Mouse (Mus musculus): ENCODE measurements around the gene Cpxm1.

The Cpxm1 gene

GRCm38 (mm10) chr2:130397186-130397985 is at the start of gene Cpxm1:
Cpxm1 (minus strand) TSS chr2:130397574.
- DNase-seq (ENCODE audit: inconsistent age in 2 of 2, low spot score in 1 of 2) = peak in 1 of 2 experiments; percentile 56

DNA sequence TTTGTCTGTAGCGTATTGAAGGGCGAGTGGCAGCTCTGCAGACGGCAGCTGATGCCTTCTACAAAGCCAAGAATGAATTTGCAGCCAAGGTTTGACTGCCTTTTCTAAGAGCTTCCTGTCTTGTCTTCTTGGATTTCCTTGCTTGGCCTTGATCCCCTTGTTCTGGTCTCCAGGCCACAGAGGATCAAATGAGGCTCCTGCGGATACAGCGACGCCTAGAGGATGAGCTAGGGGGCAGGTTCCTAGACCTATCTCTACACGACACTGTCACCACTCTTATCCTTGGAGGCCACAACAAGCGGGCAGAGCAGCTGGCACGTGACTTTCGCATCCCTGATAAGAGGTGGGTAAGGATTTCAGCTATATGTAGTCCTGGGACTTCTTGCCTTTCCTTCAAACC is 44.8 kb upstream of the Cpxm1 start:
- no peak for DNase-seq (ENCODE audit: inconsistent age in 2 of 2, low spot score in 1 of 2)

DNA sequence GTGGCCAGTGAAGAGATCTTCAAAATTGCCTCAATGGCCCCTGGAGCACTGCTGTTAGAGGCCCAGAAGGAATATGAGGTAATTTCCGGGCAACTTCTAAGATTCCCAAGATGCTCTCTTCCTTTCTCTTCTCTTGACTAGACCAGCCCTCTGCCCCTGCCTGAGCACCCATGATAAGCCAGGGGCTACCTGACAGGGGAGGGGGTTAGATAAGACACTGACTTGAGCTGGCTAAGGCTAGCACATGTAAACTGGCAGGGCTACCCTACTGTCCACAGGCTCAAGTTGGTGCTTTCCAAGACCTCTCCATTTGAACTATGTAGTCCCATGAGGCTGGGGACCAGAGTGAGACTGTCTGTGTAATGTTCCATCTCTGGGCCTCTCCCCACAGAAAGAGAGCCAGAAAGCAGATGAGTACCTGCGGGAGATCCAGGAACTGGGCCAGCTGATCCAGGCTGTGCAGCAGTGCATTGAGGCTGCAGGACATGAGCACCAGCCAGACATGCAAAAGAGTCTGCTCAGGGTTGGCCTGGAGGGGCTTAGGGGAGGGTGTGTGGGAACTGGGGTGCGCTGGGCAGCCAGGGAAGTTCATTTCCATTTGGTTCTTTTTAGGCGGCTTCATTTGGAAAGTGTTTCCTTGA is 42.6 kb upstream of the Cpxm1 start:
- no peak for DNase-seq (ENCODE audit: inconsistent age in 2 of 2, low spot score in 1 of 2)

DNA sequence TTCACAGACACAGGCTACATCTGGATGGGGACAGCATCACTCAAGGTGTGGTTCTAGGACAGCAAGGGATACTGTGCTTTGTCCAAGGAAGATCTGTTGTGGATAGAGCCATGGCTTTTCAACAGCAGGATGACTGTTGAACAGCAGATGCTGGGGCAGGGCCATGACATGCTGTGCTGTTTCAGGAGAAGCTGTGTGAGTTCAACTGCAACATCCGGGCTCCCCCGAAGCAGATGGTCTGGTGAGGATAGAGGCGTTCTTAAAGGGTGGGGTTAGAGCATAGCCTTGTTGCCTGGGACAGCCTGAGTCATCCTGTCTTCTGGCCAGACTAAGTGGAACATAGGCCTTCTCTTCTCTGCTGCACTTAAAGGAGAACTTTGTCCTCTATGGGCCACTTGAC is 41.5 kb upstream of the Cpxm1 start:
- DNase-seq (ENCODE audit: inconsistent age in 2 of 2, low spot score in 1 of 2) = no peak

- DNase-seq (ENCODE audit: inconsistent age in 2 of 2, low spot score in 1 of 2) = no peak
These were observed 39.4 kb upstream of the Cpxm1 start for GRCm38 (mm10) chr2:130436769-130437168.

DNA sequence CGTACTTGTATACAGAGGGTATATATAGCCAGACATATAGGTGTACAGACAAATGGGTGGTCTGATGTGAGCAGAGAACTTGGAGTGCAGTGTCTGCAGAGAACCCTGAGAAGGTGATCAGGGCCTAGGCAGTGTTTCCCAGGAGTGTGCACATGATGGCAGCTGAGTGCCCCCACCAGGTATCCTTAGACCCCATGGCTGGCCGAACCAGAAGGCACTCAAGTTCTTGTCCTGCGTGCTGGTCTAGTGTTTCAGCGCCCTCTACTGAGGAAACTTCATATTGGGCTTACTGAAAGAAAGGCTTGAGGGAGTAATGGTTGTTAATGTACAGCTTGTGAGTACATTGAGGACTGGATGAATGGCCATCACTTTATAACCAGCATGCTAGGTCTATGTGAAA is 35.8 kb upstream of the Cpxm1 start:
- peak in 1 of 2 experiments; percentile 76 for DNase-seq (ENCODE audit: inconsistent age in 2 of 2, low spot score in 1 of 2)

GRCm38 (mm10) chr2:130432157-130432556 is 34.8 kb upstream of the Cpxm1 start:
- no peak for DNase-seq (ENCODE audit: inconsistent age in 2 of 2, low spot score in 1 of 2)

- no peak for DNase-seq (ENCODE audit: inconsistent age in 2 of 2, low spot score in 1 of 2)
These were observed 33.1 kb upstream of the Cpxm1 start for GRCm38 (mm10) chr2:130430484-130430883.

DNA sequence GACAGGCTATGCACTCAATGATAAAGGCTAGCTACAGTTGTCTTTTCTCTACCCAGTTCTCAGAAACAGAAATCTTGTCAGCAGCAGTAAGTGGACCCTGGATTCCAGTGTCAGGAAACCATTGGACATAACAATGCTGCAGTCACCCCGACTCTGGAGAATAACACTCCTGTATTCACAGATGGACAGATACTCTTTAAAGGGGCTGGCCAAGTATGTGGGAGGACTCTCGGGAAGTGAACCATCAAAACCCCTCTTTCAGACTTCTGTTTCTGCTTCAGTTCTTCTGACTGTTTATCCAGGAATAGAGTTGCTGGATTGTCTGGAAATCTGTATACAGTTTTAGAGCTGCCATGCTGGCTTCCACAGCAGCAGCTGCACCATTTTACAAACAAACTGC is 32.5 kb upstream of the Cpxm1 start:
- no peak for DNase-seq (ENCODE audit: inconsistent age in 2 of 2, low spot score in 1 of 2)

DNA sequence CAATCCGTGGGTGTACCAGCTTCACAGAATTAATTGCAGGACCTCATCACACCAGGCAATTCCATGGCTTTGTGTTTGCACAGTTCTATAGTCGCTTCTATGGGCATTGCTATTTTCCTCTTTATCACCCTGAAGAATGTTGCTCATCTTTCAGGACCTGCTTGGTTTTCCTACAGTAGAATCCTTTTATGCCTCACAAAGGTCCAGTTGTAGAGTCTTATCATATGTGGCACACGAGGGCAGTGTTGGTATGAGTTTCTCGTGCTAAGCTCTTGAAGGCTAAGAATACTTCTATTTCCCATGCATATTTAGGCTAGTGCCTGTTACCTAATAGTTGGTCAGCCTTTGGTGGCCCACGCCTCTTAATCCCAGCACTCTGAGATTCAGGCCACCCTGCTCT is 27.7 kb upstream of the Cpxm1 start:
- DNase-seq (ENCODE audit: inconsistent age in 2 of 2, low spot score in 1 of 2) = no peak

GRCm38 (mm10) chr2:130424126-130424853 is 26.9 kb upstream of the Cpxm1 start, which contains the start of the genes Vps16 and Pced1a:
Vps16 (plus strand) TSS chr2:130424339.
Pced1a (minus strand) TSS chr2:130424701.
- DNase-seq (ENCODE audit: inconsistent age in 2 of 2, low spot score in 1 of 2) = peak; percentile 94 to 98

- peak in 1 of 2 experiments; percentile 85 for DNase-seq (ENCODE audit: inconsistent age in 2 of 2, low spot score in 1 of 2)
These were observed 26.2 kb upstream of the Cpxm1 start for GRCm38 (mm10) chr2:130423397-130424125.

DNA sequence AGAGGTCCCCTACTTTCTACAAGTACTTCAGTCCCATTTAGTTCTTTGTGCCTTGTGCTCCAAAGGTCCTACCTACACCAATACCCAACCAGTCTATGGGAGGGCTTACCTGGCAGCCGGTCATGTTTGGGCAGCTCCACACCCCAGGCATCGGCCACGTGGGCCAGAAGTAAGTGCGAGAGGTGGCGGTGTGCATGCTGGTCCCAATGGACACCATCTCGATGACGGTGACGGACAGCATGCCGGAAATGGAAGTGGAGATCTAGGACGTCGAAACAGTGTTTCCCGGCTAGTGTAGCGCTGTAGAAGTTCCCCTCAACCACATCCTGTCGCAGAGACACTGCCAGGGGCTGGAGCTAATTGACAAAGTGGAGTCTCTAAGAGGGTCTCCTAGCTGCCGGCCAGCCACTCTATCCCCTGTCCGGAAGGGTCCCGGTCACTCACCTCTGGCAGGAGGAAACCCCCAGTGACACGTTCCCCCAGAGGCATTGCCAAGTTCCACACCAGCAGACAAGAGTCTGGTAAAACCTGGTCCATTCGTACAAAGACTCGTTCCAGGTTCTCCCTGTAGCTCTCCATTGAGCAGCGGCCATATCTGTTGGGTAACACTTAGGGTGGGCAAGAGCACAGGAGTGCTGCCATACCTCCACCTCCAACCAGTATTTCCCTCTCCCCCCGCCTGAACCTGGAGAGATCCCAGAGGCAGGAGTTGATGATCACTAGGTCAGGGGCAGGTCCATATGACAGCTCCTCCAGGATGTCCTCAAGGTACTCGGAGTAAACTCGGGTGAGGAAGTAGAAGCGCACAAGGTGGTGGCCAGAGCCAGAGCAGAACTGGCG is 24.6 kb upstream of the Cpxm1 start:
- DNase-seq (ENCODE audit: inconsistent age in 2 of 2, low spot score in 1 of 2) = no peak

DNA sequence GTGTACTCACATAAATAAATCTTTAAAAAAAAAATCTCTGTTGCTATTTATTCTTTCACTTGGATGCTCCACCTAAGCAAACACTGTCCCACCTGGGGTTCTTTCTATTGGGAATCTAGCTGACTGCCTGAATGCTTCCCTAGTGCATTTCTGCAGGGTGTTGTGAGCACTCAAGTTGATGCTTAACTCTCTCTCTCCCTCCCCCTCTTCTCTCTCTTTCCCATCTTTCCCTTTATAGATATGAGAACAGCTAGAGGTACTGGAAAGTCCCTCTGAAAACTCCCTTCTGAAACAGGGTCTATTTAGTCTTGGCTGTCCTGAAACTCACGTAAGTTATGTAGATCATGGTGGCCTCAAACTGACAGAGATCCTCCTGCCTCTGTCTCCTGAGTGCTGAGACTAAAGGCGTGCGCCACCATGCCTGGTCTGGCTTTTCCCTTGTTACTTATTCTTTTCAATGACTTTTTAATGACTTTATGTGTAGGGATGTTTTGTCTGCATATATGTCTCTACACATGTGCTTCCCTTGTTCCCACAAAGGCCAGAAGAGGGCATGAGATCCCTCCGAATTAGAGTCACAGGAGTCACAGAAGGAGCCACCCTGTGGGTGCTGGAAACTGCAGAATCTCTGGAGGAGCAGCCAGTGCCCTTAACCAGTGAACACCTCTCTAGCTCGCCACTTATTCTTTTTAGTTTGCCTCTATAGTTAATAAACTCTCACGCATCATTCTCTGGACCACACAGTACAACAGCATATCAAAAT is 16.9 kb upstream of the Cpxm1 start:
- peak in 1 of 2 experiments; percentile 41 for DNase-seq (ENCODE audit: inconsistent age in 2 of 2, low spot score in 1 of 2)

GRCm38 (mm10) chr2:130412775-130413174 is 15.4 kb upstream of the Cpxm1 start:
- no peak for DNase-seq (ENCODE audit: inconsistent age in 2 of 2, low spot score in 1 of 2)

DNA sequence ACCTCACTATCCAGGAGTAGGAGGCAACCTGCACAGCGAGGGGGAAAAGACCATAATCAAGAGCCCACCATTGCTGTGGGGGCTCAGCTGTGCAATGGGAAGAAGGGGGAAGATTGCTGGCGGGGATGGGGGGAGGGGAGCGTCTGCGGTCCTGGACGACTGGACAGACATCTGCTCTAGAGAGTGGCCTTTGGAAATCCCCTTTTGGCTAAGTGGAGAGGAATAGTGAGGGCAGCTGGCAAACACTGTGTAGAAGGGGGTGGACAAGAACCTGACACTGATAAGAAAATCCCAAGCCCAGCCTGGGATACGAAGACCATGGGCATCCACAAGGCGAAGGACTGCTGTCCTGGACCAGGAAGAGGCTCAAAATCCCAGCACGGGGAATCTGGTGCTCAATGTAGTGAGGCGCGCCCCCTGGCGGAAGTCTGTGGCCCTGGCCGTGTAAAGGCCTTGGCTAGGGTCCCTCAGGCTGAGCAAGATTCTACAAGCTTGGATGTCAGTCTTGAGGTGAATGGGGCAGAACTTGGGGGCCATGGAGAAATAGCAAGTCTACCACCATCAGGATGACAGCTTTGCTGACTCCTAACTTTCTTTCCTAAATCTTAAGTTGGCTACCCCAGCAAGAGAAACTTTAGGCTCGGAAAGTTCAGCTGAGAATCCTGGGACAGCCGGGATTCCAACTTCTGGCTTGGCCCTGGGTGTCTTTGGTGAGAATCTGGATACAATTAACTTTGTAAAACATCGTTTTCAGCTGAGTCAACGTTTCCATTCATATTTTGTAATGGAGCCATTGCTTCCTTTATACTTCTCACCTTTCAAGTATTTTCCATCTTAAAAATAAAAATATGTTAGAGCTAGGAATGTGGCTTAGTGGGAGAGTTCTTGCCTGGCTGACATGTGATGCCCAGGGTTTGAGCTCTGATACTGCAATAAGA is 14.5 kb upstream of the Cpxm1 start:
- peak; percentile 79 to 94 for DNase-seq (ENCODE audit: inconsistent age in 2 of 2, low spot score in 1 of 2)

- peak in 1 of 2 experiments; percentile 21 for DNase-seq (ENCODE audit: inconsistent age in 2 of 2, low spot score in 1 of 2)
These were observed 10.8 kb upstream of the Cpxm1 start for GRCm38 (mm10) chr2:130408194-130408593.

DNA sequence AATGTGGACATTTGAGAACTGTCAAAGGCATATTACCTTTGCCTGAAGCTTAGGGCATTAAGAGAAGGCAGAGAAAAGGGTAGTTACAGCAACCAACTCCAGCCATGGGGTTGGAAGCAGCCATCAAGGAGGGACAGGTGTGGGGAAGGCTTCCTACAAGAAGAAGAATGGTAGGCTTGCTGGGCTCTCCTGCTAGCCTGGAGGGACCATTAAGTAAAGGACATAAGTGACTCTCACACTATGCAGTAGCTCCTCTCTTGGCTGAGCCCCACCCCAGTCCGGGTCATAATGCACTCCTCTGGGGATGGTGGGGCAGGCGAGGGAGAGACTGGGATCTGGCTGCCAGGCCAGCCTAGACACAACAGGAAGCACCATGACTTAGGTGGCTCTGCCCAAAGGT is 8.8 kb upstream of the Cpxm1 start, which contains the start of gene Tmem239:
Tmem239 (plus strand) TSS at position 301 of the 400 bp plus-strand sequence.
- DNase-seq (ENCODE audit: inconsistent age in 2 of 2, low spot score in 1 of 2) = no peak

Data from adrenal gland, adult (tissue).